Mouse (Mus musculus) activated CD4-positive, CD25-positive, alpha-beta regulatory T cell (primary cell): Measurements from ENCODE around the gene Vpreb3. TPM values are rescaled to one million over a fixed set of nuclear protein-coding genes. Genes with fewer than 3 reads are reported as not detected.

ENCODE experiments used
- polyA plus RNA-seq, 2 experiments: library from polyadenylated mRNA; unstranded; fragments of 100-300 nt; shearing (Covaris generic); gene quantifications; one replicate each; pipeline ENCODE4 v1.2.1; 2017

The Vpreb3 gene
- polyA plus RNA-seq, result 1 to 10 TPM; 1.1 to 1.7 TPM

GRCm38 (mm10) chr10:75942736-75943477 is at the start of gene Vpreb3:
Gene Vpreb3, plus strand, starts transcription at chr10:75943057.

DNA sequence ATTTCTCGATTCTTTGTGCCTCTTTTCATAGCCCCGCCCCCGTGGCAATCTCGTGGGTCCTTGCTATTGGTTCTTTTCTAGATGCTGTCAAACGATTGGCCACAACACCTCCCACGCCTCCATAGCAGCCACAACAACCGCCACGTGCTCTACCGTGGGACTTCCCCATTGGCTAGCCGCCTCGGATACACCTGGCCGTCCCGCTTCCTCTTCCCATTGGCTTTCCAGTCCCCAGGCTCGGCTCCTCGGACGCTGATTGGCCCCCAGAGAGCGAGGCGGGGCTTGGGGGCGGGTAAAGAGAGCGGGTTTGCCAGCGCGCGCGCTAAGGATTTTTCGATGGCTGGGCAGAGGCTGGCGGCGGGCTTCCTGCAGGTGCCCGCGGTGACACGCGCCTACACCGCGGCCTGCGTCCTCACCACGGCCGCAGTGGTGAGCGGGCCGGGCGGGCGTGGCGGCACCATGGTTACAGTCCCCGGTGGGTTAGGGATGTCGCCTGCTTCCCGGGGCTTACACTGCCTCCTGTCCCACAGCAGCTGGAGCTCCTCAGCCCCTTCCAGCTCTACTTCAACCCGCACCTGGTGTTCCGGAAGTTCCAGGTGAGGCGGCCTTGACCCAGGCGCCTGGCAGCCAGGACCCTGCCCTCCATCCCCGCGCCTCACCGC is 49.6 kb upstream of the Vpreb3 start, which contains the start of gene Derl3:
TSS of gene Derl3 (plus strand) at position 325 of the 662 bp plus-strand sequence.

DNA sequence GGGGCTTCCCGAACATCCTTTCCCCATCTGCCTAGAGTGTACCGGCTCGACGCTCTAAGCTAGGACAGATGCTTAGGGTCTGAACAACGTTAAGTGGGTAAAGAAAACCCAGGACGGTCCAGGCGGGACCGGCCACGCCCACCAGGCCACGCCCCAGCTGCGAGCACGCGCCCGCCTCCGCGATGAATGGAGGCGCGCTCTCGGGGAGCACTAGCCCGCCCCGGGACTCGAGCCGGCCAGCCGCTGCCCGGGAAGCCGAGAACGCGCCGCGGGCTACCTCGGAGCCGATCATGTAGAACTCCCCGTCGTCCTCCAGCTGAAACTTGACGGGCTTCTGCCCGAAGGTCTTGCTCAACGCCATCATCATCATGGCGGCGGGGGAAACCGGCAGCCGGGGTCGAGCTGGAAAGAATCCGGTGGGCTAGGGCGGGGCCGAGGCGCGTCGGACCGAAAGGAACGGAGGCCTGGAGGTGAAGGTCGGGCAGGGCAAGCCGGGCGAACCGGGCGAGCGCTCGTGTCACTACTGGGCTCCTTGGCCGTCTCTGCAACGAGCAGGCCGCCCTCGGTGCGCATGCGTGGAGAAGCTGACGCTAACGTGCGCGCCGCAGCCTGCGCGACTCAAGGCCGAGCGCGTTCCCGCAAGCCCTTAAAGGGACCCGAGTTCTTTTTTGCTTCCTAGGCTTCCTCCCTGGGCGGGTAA is 21.7 kb upstream of the Vpreb3 start, which contains the start of gene Smarcb1:
TSS of gene Smarcb1 (minus strand) at position 592 of the 700 bp plus-strand sequence.

GRCm38 (mm10) chr10:75932891-75933290 is 10.0 kb upstream of the Vpreb3 start, which contains the start of gene Chchd10:
Gene Chchd10, plus strand, starts transcription at chr10:75933130.

GRCm38 (mm10) chr10:75935680-75936541 is 6.9 kb upstream of the Vpreb3 start, which contains the start of gene Mmp11:
Gene Mmp11, minus strand, starts transcription at chr10:75936496.

GRCm38 (mm10) chr10:75940520-75940919 is 2.3 kb upstream of the Vpreb3 start, which contains the start of gene Gm867:
Gene Gm867, minus strand, starts transcription at chr10:75940672.

GRCm38 (mm10) chr10:75954381-75954811 is 11.5 kb downstream of the Vpreb3 start, which contains the start of gene Gm5134:
Gene Gm5134, plus strand, starts transcription at chr10:75954514.

Other genes with a start within 250 kb of the Vpreb3 start
- gene Cabin1, start 178.7 kb upstream of the Vpreb3 start, polyA plus RNA-seq, result 10 to 100 TPM; 33.3 to 46.4 TPM
- 10 to 100 TPM; 66.1 to 82.0 TPM for gene Ddt, start 169.6 kb upstream of the Vpreb3 start, polyA plus RNA-seq
- gene Gm20441, start 162.1 kb upstream of the Vpreb3 start, polyA plus RNA-seq, result not detected
- gene Gstt3, start 161.6 kb upstream of the Vpreb3 start, polyA plus RNA-seq, result 1 to 10 TPM; 2.9 to 7.2 TPM
- 1 to 10 TPM in 1 of 2 experiments, under 1 TPM in 1; 0.25 to 1.1 TPM for gene Gstt1, start 144.5 kb upstream of the Vpreb3 start, polyA plus RNA-seq
- not detected for gene Gstt4, start 120.5 kb upstream of the Vpreb3 start, polyA plus RNA-seq
- 10 to 100 TPM; 58.4 to 77.2 TPM for gene Gstt2, start 105.6 kb upstream of the Vpreb3 start, polyA plus RNA-seq
- 100 to 1,000 TPM; 507 to 833 TPM for gene Mif, start 82.8 kb upstream of the Vpreb3 start, polyA plus RNA-seq
- 1 to 10 TPM; 2.0 to 6.9 TPM for gene Derl3, start 49.6 kb upstream of the Vpreb3 start, polyA plus RNA-seq
- 100 to 1,000 TPM in 1 of 2 experiments, 10 to 100 TPM in 1; 96.0 to 119 TPM for gene Smarcb1, start 21.4 kb upstream of the Vpreb3 start, polyA plus RNA-seq
- 100 to 1,000 TPM in 1 of 2 experiments, 10 to 100 TPM in 1; 95.9 to 159 TPM for gene Chchd10, start 9.9 kb upstream of the Vpreb3 start, polyA plus RNA-seq
- gene Mmp11, start 6.6 kb upstream of the Vpreb3 start, polyA plus RNA-seq, result 10 to 100 TPM in 1 of 2 experiments, 1 to 10 TPM in 1; 6.7 to 10.7 TPM
- not detected for gene Gm867, start 2.4 kb upstream of the Vpreb3 start, polyA plus RNA-seq
- gene Gm5134, start 11.5 kb downstream of the Vpreb3 start, polyA plus RNA-seq, result 1 to 10 TPM in 1 of 2 experiments, under 1 TPM in 1; 0.65 to 1.2 TPM
- 10 to 100 TPM; 27.9 to 36.3 TPM for gene Zfp280b, start 89.6 kb downstream of the Vpreb3 start, polyA plus RNA-seq
- under 1 TPM in 1 of 2 experiments, not detected in 1; 0.14 TPM for gene Slc5a4b, start 167.9 kb downstream of the Vpreb3 start, polyA plus RNA-seq
- under 1 TPM in 1 of 2 experiments, not detected in 1; 0.09 TPM for gene Slc5a4a, start 204.4 kb downstream of the Vpreb3 start, polyA plus RNA-seq